Mouse (Mus musculus): ENCODE data around the gene AU040320.

The AU040320 gene

GRCm38 (mm10) chr4:126781871-126782270, 28.5 kb downstream of the AU040320 start:
- DNase-seq (ENCODE audit: extremely low read depth, insufficient read length, low spot score), result no peak

- no peak for DNase-seq (ENCODE audit: extremely low read depth, insufficient read length, low spot score)
Observed at GRCm38 (mm10) chr4:126782512-126782911, 29.2 kb downstream of the AU040320 start.

- no peak for DNase-seq (ENCODE audit: extremely low read depth, insufficient read length, low spot score)
Observed at GRCm38 (mm10) chr4:126782996-126783395, 29.7 kb downstream of the AU040320 start.

- no peak for DNase-seq (ENCODE audit: extremely low read depth, insufficient read length, low spot score)
Observed at GRCm38 (mm10) chr4:126792341-126793102, 39.2 kb downstream of the AU040320 start.

- no peak for DNase-seq (ENCODE audit: extremely low read depth, insufficient read length, low spot score)
Observed at GRCm38 (mm10) chr4:126802174-126802573, 48.8 kb downstream of the AU040320 start.

- no peak for DNase-seq (ENCODE audit: extremely low read depth, insufficient read length, low spot score)
Observed at GRCm38 (mm10) chr4:126803268-126803873, 50.0 kb downstream of the AU040320 start.

GRCm38 (mm10) chr4:126805741-126806140, 52.4 kb downstream of the AU040320 start:
- DNase-seq (ENCODE audit: extremely low read depth, insufficient read length, low spot score), result no peak

GRCm38 (mm10) chr4:126806692-126807427, 53.5 kb downstream of the AU040320 start:
- no peak for DNase-seq (ENCODE audit: extremely low read depth, insufficient read length, low spot score)

GRCm38 (mm10) chr4:126810566-126810965, 57.2 kb downstream of the AU040320 start:
- no peak for DNase-seq (ENCODE audit: extremely low read depth, insufficient read length, low spot score)

GRCm38 (mm10) chr4:126813212-126813611, 59.9 kb downstream of the AU040320 start:
- no peak for DNase-seq (ENCODE audit: extremely low read depth, insufficient read length, low spot score)

- DNase-seq (ENCODE audit: extremely low read depth, insufficient read length, low spot score), result no peak
Observed at GRCm38 (mm10) chr4:126814854-126815253, 61.5 kb downstream of the AU040320 start.

- DNase-seq (ENCODE audit: extremely low read depth, insufficient read length, low spot score), result no peak
Observed at GRCm38 (mm10) chr4:126822891-126823882, 69.8 kb downstream of the AU040320 start.

- no peak for DNase-seq (ENCODE audit: extremely low read depth, insufficient read length, low spot score)
Observed at GRCm38 (mm10) chr4:126823917-126824316, 70.6 kb downstream of the AU040320 start.

- no peak for DNase-seq (ENCODE audit: extremely low read depth, insufficient read length, low spot score)
Observed at GRCm38 (mm10) chr4:126831122-126831521, 77.8 kb downstream of the AU040320 start.

GRCm38 (mm10) chr4:126838799-126839198, 85.5 kb downstream of the AU040320 start:
- DNase-seq (ENCODE audit: extremely low read depth, insufficient read length, low spot score), result no peak

- DNase-seq (ENCODE audit: extremely low read depth, insufficient read length, low spot score), result peak; percentile 73
Observed at GRCm38 (mm10) chr4:126839873-126840272, 86.5 kb downstream of the AU040320 start.

- peak; percentile 82 for DNase-seq (ENCODE audit: extremely low read depth, insufficient read length, low spot score)
Observed at GRCm38 (mm10) chr4:126840996-126841560, 87.7 kb downstream of the AU040320 start.

- DNase-seq (ENCODE audit: extremely low read depth, insufficient read length, low spot score), result no peak
Observed at GRCm38 (mm10) chr4:126842911-126843310, 89.6 kb downstream of the AU040320 start.

- DNase-seq (ENCODE audit: extremely low read depth, insufficient read length, low spot score), result no peak
Observed at GRCm38 (mm10) chr4:126845664-126846063, 92.3 kb downstream of the AU040320 start.

GRCm38 (mm10) chr4:126846971-126847370, 93.6 kb downstream of the AU040320 start:
- DNase-seq (ENCODE audit: extremely low read depth, insufficient read length, low spot score), result no peak
